Mouse (Mus musculus) layer of hippocampus, postnatal 10 days (tissue): ENCODE measurements around the gene Siglecf. TPM values are rescaled to one million over a fixed set of nuclear protein-coding genes. Genes with fewer than 3 reads are reported as not detected.
"Not testable (repeated sequence)": the region's sequence is repeated elsewhere in the genome, so short reads cannot be mapped to it uniquely, and the experiment has no call there.

Experiments used
- DNase-seq, 2 experiments: peaks; one replicate each; pipeline ENCODE4 v3.0.0; 2021; ENCODE audit warnings: low spot score in 2 of 2
- long read RNA-seq: library from polyadenylated mRNA; stranded (forward); transcript quantifications from one replicate; pipeline ENCODE4 v2.0.0, GENCODE M21; 2023
- total RNA-seq, 2 experiments: library from RNA; stranded (reverse); gene quantifications; 2 replicates each; pipeline ENCODE4 v1.2.3; 2021

Gene Siglecf
- total RNA-seq: 1 to 10 TPM in 1 of 2 experiments, under 1 TPM in 1; 0.49 to 1.0 TPM
- long read RNA-seq, partial matches to known transcripts: 1 of 3 reads
- long read RNA-seq, other reads (novel, unspliced or antisense): 1 of 3 reads

DNA sequence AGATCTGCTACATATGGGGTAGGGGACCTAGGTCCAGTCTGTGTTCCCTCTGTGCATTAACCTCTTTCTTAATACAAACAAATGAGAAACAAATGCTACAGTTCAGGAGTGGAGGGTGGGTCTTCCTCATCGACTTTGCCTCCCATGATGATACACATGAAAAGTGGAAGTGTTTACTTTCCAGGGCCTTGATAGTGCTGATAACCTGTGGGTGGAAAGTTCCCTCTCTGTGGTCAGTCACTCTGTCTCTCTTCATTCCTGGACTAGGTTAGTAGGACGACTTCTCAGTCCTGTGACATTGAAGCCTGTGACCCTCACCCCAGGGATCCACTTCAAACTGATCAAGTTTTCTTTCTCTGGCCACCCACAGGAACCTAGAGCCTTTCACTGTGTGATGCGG is at the start of gene Siglecf:
Siglecf (plus strand) TSS at position 188 of the 400 bp plus-strand sequence.
- no peak for DNase-seq

DNA sequence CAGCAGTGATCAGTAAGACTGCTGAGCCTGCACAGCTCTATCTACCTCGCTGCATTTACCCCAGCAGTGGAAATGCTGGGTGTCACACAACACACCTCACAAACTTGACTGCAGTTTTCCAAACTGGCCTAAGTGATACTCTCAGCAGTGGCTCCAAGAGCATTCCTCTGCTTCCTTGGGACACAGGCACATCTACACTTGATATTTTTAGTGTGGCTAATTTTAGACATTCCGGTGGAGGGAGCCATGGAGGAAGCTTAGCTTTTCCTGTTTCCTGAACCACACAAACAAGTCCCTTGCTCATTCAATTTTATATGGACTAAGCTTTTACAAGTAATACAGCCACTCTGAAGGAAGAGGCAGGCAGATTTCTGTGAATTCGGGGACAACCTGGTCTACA is 45.9 kb upstream of the Siglecf start:
- no peak for DNase-seq

DNA sequence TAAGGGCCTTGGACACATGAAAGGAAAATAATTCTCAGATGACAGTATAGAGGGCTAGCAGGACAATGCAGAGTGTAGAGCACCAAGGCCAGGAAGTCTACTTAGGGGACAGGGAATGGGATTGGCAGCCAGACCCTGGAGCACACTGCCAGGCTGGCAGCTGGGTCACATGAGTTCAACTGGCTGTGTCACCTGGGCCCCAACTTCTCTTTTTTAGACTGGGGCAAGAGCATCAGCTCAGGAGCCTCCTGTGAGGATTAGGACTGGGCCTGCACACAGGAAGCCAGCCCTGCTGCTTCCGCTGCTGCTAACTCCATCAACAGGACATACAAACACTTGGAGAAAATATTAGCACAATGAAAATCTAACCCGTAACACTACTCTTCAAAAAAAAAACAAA is 42.1 kb upstream of the Siglecf start:
- DNase-seq: no peak

DNA sequence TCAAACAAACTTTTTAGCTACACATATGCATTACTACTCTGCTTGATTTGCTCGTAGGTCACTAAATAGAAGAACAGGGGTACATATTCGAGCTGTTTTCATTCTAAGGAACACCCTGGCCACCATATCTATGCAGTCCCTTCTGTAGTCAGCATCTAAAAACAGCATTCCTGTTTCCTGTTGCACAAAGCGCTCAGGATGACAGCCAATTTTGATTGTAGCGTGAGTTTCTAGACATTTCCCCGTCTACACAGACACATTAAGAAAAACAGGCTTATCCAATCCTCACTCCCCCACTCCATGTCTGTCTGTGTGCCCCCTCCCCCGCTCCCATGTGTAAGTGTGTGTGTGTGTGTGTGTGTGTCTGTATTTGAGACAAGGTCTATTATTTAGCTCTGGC is 39.5 kb upstream of the Siglecf start:
- no peak for DNase-seq

DNA sequence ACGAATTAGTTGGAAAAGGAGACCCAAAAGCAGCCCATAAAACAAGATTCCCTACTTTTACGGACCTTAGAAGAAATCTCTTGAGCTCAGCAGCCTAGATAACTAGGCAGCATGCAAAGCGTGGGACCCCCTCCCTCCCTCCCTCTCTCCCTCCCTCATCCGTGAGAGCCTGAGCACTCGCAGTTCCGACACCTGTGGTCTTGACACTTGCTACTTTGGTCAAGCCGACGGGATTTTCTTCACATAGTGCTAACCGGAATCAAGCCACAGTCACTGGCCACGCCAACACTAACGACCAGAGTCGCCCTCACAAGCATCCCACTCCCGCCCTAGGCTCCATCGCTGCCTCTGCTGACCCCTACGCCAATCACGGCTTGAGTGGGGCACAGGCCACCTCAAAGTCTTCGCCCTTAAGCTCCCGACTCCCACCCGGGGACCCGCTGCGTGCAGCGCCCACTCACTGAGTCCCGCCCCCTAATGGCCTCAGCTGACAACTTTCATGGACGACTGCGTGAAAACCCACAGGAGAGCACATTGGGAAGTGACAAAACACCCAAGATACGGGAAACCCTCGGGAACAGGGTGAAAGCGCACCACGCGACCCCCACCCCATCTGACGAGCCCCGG is 38.6 kb upstream of the Siglecf start:
- no peak for DNase-seq

DNA sequence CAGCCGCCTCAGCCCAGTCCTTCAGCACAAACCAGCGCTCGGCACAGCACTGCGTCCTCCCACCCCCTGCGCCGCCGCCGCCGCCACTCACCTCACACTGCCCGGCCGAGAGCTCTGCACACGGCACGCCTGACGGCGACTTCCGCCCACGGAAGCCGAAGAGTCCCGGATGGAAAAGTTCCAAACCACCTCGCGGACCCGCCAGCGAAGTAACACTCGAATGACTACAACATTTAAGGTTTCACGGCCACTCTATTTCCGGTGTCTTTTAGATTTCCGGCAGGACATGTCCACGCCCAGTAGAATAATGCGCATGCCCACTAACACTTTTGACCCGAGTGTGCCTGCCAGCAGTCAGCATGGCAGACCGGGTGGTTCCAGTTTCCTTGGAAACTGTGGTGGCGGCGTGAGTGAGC is 38.1 kb upstream of the Siglecf start, which contains the start of gene Zfp715:
Zfp715 (minus strand) TSS at position 282 of the 416 bp plus-strand sequence.
- DNase-seq: peak; percentile 88 to 89

DNA sequence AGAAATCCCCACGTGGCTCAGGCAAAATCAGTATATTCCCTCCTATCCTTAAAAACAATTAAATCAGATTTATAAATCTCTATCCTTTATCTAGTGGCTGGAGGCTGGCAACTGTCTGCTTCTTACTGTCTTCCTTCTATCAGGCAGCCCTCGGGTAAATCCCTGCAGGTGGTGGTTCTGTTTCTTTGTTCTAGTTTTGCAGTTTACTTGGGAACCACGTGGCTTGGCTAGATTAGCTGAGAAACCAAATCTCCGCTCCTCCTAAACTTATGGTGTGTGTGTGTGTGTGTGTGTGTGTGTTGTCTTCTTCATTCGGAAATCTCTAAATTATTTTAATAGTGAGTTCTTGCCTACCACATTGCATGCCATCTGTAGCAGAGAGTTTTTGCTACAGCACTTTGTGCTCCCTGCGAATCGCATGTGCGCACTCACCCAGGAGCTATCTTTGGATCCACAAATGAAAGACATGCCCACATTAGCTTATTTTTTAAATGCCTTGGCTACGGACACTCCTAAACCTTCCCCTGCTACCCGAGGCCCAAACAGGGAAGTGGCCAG is 24.8 kb upstream of the Siglecf start:
- no peak for DNase-seq

DNA sequence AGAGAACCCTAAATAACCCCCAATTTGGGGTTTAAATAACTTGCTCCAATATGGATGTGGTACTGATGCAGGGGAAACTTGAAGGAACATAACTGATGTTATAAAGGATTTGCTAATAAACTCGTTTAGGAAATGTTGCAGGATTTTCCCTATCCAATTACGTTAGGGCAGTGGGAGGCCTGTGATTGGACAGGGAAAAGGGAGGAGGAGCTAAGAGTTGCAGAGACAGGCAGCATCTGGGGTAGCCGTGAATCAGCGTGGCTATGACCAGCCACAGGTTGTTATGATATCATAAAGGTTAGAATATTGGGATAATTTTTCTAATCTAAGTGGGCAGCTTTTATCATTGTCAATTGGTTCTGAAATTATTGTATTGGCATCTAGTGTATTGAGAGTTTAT is 23.0 kb upstream of the Siglecf start:
- DNase-seq: no peak

DNA sequence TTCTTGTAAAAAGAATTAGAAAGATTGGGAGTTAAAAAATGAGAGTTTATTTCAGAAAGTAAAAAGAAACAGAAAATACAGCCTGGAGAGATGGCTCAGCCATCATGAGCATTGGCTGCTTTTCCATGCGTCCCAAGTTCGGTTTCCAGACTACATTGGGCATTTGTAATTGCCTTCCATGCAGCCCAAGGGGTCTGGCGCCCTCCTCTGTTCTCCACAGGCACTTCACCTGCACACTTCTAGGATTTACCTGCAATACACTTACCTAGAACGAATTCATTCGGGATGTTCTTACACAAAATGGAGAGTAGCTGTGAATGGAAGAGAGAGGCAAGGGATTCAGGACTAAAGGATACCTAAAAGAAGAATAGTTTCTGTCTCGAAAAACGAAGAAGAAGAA is 17.9 kb upstream of the Siglecf start:
- peak; percentile 21 to 35 for DNase-seq

DNA sequence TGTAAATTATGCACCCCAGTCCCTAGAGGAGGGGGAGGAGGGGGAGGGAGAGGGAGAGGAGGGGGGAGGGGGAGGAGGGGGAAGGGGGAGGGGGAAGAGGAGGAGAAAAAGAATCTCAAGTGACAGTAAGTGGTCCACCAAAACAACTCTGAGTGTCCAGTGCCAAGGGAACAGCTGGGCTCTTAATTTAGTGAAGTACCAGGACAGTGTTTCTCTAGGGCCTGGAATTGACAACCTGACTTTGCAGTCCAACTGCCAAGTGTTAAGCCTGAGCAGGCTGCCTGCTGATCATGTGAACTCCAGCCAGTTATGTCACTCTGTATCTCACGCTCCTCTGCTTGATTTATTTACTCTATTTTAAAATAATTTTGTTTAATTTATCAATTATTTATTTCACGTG is 17.2 kb upstream of the Siglecf start:
- no peak for DNase-seq

DNA sequence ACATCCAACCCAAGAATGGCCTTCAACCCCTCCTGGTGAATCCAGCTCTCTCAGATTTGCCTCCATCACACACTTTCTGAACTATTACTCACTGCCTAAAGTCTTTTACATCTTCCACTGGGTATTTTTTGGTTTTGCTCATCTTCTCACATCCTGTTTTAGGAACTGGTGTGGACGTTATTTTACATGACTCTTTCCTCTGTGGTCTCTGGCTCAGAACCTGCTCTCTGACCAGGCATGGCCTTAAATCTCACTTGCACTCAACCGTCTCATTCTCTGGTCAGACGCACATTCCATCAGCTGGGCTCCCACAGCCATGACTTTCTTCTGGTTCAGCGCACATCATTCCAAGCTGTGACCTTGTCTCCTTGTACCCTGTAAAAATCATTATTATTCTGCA is 10.4 kb upstream of the Siglecf start:
- no peak for DNase-seq

DNA sequence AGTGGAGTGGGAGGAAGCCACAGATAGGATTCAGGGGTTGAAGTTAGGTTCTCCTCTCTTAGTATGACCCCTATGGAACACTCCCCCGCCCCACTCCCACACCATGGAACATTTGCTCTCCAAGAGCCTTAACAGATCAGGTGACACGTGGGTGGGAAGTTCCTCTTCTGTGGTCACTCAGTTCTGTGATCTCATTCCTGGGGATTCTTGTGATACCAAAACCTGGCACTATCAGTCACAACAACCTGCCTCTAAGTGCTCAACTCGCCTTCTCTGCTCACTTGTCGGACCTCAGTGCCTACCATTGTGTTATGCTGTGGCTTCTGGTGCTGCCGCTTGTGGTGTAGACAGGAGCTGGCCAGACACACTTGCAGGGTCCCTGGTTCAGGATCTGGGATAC is 8.0 kb upstream of the Siglecf start:
- DNase-seq: no peak

DNA sequence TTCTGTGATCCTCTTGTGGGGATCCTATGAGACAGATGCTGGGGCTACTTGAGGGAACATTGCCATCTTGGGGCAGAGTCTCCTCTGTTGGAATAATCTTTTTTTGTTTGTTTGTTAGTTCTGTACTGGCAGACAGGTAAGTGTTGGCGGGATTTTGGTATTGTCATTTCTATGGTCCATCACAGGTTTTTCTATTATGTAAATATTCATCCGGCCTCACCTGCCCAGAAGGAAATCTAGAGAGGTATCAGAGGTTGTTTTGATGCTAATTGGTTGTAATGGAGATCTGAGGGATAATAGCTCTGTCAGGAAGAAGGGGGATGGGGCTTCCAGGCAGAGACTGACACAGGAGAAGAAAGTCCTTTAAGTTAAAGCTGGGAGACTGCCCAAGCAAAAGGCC is 7.1 kb upstream of the Siglecf start:
- no peak for DNase-seq

DNA sequence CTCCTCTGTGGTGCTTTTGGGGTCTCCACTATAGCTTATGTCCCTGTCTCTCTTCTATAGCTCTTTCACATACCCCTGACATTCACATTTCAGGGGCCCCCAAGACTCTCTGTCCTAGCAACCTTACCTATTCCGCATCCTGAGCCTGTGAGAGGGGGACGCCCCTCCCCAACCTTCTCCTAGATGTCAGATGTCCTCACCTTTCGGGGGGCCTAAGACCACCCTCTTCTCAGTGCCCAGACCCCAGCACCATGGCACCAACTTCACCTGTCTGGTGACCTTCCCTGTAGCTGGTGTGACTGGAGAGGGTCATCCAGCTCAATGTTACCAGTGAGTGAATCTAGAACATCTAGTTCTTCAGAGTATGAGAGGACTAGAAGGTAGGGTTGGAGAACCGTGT is 6.7 kb upstream of the Siglecf start:
- DNase-seq: no peak

DNA sequence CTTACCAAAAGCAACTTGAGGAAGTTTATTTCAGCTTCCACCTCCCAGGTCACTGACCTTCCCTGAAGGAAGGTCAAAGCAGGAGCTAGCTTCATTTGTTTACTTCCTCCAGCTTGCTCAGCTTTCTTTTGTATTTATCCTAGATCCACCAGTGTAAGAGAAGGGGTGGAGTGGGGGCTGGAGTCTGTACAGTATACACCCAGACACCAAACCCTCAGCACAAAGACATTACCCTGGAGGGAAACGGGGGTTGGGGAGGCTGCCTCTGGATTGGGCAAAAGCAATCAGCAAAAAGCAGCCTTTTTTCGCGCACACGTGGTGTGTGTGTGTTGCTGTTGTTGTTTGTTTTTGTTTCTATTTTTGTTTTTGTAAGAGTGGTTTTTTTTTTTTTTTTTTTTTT is 5.0 kb upstream of the Siglecf start:
- no peak for DNase-seq

DNA sequence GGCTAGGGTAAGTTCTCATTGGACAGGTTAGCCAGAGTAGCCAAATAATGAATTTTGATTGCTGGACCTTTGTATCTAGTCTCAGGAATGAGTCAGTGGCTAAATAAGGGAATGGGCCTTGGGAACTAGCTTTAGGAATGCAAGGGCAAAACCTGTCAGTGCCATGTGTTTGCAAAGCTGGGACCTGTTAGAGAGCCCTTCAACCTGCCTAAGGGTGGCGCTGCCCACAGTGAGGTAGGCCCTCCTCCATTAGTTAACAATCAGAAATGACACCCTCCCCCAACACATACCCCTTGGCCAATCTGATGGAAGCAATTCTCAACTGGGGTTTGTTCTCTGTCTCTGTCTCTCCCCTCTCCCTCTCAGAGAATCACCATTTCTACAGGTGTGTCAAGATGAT is 4.6 kb upstream of the Siglecf start:
- DNase-seq: no peak

DNA sequence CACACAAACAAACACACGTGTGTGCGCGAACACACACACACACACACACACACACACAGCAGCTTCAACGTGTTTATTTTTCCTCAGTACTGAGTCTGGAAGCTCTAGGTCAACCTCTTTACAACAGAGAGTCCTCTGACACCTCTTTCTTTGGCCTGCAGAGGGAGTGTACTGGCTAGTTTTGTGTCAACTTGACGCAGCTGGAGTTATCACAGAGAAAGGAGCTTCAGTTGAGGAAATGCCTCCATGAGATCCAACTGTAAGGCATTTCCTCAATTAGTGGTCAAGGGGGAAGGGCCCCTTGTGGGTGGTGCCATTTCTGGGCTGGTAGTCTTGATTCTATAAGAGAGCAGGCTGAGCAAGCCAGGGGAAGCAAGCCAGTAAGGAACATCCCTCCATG is 1.5 kb upstream of the Siglecf start:
- not testable (repeated sequence) for DNase-seq

DNA sequence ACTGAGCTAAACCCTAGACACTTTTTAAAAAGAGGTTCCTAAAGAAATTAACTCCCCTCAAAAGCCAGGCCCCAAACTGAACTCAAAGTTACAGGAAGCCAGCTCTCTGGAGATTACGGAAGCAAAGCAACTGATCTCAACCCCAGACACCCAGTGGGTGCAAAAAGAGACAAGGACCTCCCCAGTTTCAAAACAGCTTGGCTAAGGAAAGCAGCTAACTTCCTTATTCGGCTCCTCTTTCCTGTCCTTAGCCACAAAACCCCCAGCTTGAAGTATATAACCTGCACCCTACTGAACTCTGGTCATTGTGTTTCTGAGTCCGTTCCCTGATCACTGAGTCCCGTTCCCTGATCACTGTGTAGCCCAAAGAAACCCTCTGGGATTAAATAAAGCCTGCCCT is 2.0 kb downstream of the Siglecf start:
- no peak for DNase-seq

DNA sequence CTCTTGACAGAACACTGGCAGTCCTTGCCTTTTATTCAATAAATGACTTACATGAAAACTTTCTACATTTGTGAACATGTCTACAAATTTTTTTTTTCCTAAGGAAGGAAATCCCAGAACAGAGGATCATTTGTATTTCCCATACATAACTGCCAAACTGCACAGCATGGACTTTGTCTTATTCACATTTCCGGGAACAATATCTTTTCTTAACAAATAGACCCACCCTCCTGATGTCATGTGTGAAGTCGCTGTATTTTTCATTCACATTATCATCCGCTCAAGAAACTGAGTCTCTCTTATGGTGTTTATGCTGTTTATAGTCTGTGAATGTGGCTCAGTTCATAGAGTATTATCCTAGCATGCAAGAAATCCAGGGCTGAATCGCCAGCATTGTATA is 2.6 kb downstream of the Siglecf start:
- no peak for DNase-seq

DNA sequence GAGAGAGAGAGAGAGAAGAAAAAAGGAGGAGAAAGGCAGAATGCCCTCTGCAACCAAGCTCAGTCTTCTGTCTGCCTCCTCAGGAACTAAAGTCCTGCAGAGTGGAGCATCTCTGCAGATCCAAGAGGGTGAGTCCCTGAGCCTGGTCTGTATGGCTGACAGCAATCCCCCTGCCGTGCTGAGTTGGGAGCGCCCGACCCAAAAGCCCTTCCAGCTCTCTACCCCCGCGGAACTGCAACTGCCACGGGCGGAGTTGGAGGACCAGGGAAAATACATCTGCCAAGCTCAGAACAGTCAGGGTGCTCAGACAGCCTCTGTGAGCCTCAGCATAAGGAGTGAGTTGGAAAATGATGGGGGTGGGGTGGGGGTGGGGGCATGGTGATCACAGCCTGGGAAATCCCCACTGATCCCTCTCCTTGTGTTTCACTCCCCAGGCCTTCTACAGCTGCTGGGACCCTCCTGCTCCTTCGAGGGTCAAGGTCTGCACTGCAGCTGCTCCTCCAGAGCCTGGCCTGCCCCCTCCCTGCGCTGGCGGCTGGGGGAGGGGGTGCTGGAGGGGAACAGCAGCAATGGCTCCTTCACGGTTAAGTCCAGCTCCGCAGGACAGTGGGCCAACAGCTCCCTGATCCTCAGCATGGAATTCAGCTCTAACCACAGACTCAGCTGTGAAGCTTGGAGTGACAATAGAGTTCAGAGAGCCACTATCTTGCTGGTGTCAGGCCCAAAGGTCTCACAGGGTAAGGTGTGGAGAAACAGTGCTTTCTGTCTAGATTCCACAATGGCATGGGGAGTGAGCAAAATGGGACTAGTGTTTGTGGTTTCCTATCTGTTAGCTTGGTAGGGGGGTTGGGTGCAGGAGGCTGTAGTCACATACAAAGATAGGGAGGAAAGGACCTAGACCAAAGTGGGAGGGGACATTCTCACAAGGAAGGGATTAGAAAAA is 4.0 kb downstream of the Siglecf start:
- peak; percentile 23 to 29 for DNase-seq

DNA sequence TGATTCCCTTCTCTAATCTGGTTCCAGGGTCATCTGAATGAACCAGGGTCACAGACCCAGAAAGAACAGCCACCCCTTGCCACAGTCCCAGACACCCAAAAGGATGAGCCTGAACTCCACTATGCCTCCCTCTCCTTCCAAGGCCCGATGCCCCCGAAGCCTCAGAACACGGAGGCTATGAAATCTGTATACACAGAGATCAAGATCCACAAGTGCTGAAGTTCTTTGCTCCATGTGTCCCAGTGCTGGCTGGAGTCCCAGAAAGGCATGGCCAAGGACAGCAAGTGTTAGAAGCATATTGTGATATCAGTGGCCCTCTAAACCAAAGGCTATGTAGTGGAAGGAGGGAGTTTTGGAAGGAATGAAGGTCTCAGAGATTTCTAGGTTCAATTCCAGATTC is 7.4 kb downstream of the Siglecf start:
- no peak for DNase-seq

DNA sequence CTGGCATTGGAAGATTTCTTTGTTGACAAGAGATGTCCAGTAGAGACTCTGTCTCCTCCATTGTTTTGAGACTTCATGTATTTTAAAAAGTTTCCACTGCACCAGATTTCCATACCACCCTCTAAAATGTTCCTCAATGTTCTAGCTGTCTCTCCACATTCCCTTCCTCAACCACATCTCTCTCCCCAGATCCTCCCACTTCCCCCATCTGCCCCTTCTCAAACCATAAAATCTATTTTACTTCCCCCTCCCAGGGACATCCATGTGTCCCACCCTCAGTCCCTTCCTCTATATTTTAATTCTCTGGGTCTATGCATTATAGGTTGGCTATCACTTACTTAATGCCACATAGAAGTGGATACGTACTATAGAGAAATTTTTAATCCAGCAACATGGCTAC is 10.3 kb downstream of the Siglecf start:
- no peak for DNase-seq
